Mouse (Mus musculus) frontal cortex, adult (tissue): ENCODE data around the gene Tomm20.

ENCODE experiments used
- ATAC-seq: cut with Nextera tagmentation; 2 replicates; pipeline ENCODE4 v1.9.2; 2017; ENCODE audit warnings: mild to moderate bottlenecking, moderate library complexity, mixed read lengths; ENCODE audit not compliant: low TSS enrichment

The Tomm20 gene

GRCm38 (mm10) chr8:126962871-126963270 is 17.2 kb upstream of the Tomm20 start:
- ATAC-seq = no peak

GRCm38 (mm10) chr8:126961516-126961915 is 15.9 kb upstream of the Tomm20 start:
- peak; percentile 93 for ATAC-seq

GRCm38 (mm10) chr8:126951900-126952636 is 6.4 kb upstream of the Tomm20 start:
- no peak for ATAC-seq

- no peak for ATAC-seq
Measured at GRCm38 (mm10) chr8:126949527-126949926, 3.9 kb upstream of the Tomm20 start.

GRCm38 (mm10) chr8:126946444-126946843 is 800 bp upstream of the Tomm20 start:
- ATAC-seq = peak; percentile 20; the same call in 1 of the 2 replicates

GRCm38 (mm10) chr8:126944781-126945691 is 608 bp downstream of the Tomm20 start:
- ATAC-seq = peak; percentile 39; the same call in 1 of the 2 replicates

GRCm38 (mm10) chr8:126943565-126943964 is 2.1 kb downstream of the Tomm20 start:
- ATAC-seq = no peak

GRCm38 (mm10) chr8:126937337-126937736 is 8.3 kb downstream of the Tomm20 start:
- ATAC-seq = no peak

GRCm38 (mm10) chr8:126935932-126936331 is 9.7 kb downstream of the Tomm20 start:
- ATAC-seq = no peak

GRCm38 (mm10) chr8:126935387-126935786 is 10.3 kb downstream of the Tomm20 start:
- ATAC-seq = no peak

- no peak for ATAC-seq
Measured at GRCm38 (mm10) chr8:126932656-126933055, 13.0 kb downstream of the Tomm20 start.

GRCm38 (mm10) chr8:126932249-126932648 is 13.4 kb downstream of the Tomm20 start:
- no peak for ATAC-seq

GRCm38 (mm10) chr8:126931720-126932119 is 13.9 kb downstream of the Tomm20 start:
- ATAC-seq = no peak

GRCm38 (mm10) chr8:126929607-126930161 is 16.0 kb downstream of the Tomm20 start:
- peak; percentile 24; the same call in 1 of the 2 replicates for ATAC-seq

GRCm38 (mm10) chr8:126928755-126929505 is 16.7 kb downstream of the Tomm20 start:
- ATAC-seq = peak; percentile 72

- ATAC-seq = no peak
Measured at GRCm38 (mm10) chr8:126928028-126928427, 17.6 kb downstream of the Tomm20 start.

GRCm38 (mm10) chr8:126927058-126927457 is 18.6 kb downstream of the Tomm20 start:
- no peak for ATAC-seq

- no peak for ATAC-seq
Measured at GRCm38 (mm10) chr8:126922981-126923380, 22.7 kb downstream of the Tomm20 start.

GRCm38 (mm10) chr8:126921432-126921831 is 24.2 kb downstream of the Tomm20 start:
- 0 out of 2 replicates have a peak, but pooled peaks have one; percentile 7 for ATAC-seq

GRCm38 (mm10) chr8:126920845-126921244 is 24.8 kb downstream of the Tomm20 start:
- ATAC-seq = peak; percentile 94

- ATAC-seq = no peak
Measured at GRCm38 (mm10) chr8:126920386-126920785, 25.3 kb downstream of the Tomm20 start.

- ATAC-seq = no peak
Measured at GRCm38 (mm10) chr8:126919703-126920102, 25.9 kb downstream of the Tomm20 start.
